Mouse (Mus musculus): ENCODE results near the gene Gimap4. TPM values are rescaled to one million over a fixed set of nuclear protein-coding genes. Genes with fewer than 3 reads are reported as not detected.
A peak's percentile ranks its signal among the peaks of the same experiment; 100 is the strongest.

Gene Gimap4
- polyA plus RNA-seq, 1 experiment from 2014 or later: 10.6 TPM

DNA sequence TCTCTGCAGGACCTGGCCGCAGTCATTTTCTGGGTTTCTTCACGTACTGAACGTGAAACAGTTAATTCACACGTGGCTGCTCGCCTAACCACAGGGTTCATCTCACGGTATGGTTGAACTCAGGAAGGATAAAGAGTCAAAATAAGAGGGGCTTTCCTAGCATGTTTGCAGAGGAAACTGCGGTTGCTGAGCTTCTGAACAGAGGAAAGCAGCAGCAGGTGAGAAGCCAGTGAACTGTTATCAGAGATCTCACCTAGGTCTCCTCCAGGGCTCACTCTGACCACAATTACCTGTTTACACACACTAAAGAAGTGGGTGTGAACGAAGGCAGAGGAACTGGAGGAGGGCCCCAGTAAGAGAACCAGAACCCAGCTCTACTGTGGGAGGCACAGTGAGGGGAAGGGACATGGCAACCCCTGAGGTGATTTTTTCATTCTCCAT lies 48.5 kb downstream of the Gimap4 start:
- no peaks in the 10 kb centered on the region for H3K36me3 ChIP-seq
- no peak for DNase-seq (ENCODE audit: low spot score)
- 51% methylated on average over 8 of the region's 8 CpGs for WGBS

DNA sequence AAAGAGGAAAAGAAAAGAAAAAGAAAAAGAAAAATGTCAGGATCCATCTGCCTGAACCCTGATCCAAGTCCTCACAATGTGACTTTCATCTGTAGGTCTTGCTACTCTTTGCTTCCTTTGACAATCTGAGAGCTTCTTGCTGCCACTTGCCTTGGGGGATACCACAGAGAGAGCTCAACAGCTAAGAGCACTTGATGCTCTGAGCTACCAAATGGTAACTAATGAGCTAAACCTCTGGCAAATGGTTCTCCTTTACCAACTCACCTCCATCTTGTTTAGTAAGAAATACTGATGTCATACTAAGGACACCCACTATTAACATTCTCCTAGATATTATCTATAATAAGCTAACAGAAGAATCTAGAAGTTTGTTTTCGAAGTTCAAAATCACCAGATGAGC lies 49.3 kb downstream of the Gimap4 start:
- Histone ChIP-seq H3K9me3 (no peaks in the 10 kb centered on the region), H3K4me1 (no peaks in the 10 kb centered on the region), H3K27ac (no peak overlapping the region), H3K27me3 (ENCODE audit: insufficient read depth, poor library complexity, severe bottlenecking) (no peaks in the 10 kb centered on the region), H3K4me3 (no peak overlapping the region), H3K36me3 (no peaks in the 10 kb centered on the region)
- DNase-seq (ENCODE audit: low spot score): no peak
- 72% methylated on average over 1 of the region's 1 CpGs for WGBS

More for the DNA sequence above, 48.5 kb downstream of the Gimap4 start:
- Histone ChIP-seq H3K27ac (no peak overlapping the region), H3K4me3 (no peak overlapping the region), H3K9me3 (no peaks in the 10 kb centered on the region), H3K27me3 (ENCODE audit: insufficient read depth, poor library complexity, severe bottlenecking) (no peaks in the 10 kb centered on the region), H3K4me1 (no peaks in the 10 kb centered on the region)

DNA sequence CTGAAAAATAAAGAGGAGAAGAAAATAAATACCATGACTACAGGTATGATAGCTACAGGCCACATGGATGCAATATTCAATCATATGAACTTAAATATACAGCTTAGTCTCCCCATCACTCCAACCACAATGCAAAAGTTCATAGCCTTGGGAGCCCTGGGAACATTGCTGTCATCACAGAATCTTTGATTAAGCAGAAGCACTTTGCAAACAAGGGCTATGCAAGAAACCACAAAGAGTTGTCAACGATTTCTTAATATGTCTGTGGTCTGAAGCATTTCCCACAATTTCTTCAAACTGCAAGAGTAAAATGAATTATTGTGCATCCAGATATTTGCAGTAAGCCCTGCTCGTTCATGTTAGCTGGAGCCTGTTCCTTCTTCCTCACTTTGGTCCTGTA lies 52.7 kb downstream of the Gimap4 start:
- no peak overlapping the region for H3K27ac ChIP-seq
- no peak for DNase-seq (ENCODE audit: low spot score)
- peaks cover 15% of the 10 kb centered on the region for H3K27me3 ChIP-seq (ENCODE audit: insufficient read depth, poor library complexity, severe bottlenecking)
- H3K4me3 ChIP-seq: no peak overlapping the region
- peaks cover 9% of the 10 kb centered on the region; the same call in 1 of the 2 replicates for H3K4me1 ChIP-seq
- 84% methylated on average over 2 of the region's 2 CpGs for WGBS
- no peaks in the 10 kb centered on the region for H3K9me3 ChIP-seq
- no peaks in the 10 kb centered on the region; the same call in 1 of the 2 replicates for H3K36me3 ChIP-seq

DNA sequence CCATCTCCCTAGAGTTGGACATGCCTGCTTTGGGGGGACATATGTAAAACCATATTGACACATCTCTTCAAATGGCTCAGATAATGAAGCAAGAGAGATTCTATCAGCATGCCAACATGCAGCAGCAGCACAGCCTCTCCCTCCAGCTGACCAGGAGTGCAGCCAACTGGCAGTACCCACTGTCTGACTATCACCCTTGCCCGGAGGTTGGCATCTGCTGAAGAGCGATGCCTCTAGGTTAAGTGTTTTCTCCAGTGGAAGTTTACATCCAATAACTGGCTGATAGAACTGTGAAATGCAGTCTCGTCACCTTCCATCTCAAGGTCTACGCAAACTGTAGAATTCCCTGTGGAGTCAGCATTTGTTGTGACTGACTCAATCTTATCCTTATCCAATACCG lies 53.3 kb downstream of the Gimap4 start:
- Histone ChIP-seq H3K27me3 (ENCODE audit: insufficient read depth, poor library complexity, severe bottlenecking) (peaks cover 21% of the 10 kb centered on the region), H3K9me3 (no peaks in the 10 kb centered on the region), H3K4me1 (peaks cover 15% of the 10 kb centered on the region), H3K36me3 (peaks cover 3% of the 10 kb centered on the region; the same call in 1 of the 2 replicates), H3K4me3 (no peak overlapping the region), H3K27ac (no peak overlapping the region)
- 73% methylated on average over 5 of the region's 5 CpGs for WGBS
- DNase-seq (ENCODE audit: low spot score): no peak

DNA sequence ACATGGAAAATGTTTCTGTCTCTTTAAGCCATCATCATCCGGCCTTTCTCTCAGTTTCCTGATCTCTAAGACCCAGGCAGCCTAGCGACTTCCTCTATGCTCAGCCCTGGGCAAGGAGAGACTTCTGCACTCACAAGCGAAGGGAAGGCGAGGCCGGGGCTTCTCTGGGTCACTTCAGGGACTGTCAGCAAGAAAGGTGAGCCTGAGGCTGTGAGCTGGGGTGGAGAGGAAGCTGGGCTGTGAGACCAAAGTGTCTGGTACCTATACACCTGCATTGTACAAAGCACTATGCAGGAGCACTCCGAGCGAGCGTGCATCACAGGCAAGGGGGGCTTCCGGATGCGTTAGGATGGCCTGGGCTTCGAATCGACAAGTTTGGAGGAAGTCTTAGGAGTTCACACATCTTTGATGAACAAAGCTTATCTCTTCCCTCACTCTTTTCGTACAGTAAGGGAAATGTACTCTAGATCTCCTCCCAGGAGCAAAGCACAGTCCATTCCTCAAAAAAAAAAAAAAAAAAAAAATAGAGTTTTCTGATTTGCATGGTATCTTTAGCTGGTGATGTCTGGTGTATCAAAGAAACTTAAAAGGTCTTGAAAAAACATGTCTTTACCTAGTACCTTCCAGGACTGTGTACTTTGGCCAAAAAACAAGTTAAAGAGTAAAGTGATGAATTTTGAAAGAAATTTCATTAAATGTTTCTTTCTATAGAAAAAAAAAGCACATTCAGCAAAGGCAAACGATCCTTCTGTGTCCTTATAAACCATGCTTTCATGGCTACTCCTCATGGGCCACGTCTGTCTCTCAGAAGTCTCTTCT lies 54.8 kb downstream of the Gimap4 start, which contains the start of gene Gimap1:
TSS of gene Gimap1 (plus strand) at position 94 of the 819 bp plus-strand sequence.
- H3K36me3 ChIP-seq: peaks cover 6% of the 10 kb centered on the region; the same call in 1 of the 2 replicates
- 58% methylated on average over 15 of the region's 15 CpGs for WGBS
- no peak within 1 kb of the TSS for H3K27ac ChIP-seq
- H3K4me1 ChIP-seq: peaks cover 19% of the 10 kb centered on the region
- DNase-seq (ENCODE audit: low spot score): peak; percentile 73
- peak within 1 kb of the TSS; percentile 42 for H3K4me3 ChIP-seq
- no peaks in the 10 kb centered on the region for H3K9me3 ChIP-seq
- H3K27me3 ChIP-seq (ENCODE audit: insufficient read depth, poor library complexity, severe bottlenecking): peaks cover 34% of the 10 kb centered on the region

DNA sequence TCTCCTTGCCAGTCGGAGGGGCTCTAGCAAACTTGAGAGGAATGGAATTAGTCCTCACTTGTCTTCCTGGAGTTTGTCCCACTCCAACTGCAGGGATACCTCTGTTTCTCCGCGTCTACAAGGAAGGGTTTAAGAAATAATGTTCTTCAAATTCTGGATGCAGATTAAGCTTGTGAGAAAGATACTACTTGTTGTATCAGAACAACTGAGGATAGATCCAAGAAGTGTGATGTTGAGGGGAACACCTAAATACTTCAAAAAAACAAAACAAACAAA lies 55.4 kb downstream of the Gimap4 start:
- 0 out of 2 replicates have a peak overlapping the region, but pooled peaks have one; percentile 22 for H3K4me3 ChIP-seq
- peaks cover 19% of the 10 kb centered on the region for H3K4me1 ChIP-seq
- H3K27ac ChIP-seq: no peak overlapping the region
- H3K27me3 ChIP-seq (ENCODE audit: insufficient read depth, poor library complexity, severe bottlenecking): peaks cover 34% of the 10 kb centered on the region
- H3K36me3 ChIP-seq: peaks cover 6% of the 10 kb centered on the region; the same call in 1 of the 2 replicates
- 81% methylated on average over 3 of the region's 3 CpGs for WGBS
- H3K9me3 ChIP-seq: no peaks in the 10 kb centered on the region
- DNase-seq (ENCODE audit: low spot score): peak; percentile 24

DNA sequence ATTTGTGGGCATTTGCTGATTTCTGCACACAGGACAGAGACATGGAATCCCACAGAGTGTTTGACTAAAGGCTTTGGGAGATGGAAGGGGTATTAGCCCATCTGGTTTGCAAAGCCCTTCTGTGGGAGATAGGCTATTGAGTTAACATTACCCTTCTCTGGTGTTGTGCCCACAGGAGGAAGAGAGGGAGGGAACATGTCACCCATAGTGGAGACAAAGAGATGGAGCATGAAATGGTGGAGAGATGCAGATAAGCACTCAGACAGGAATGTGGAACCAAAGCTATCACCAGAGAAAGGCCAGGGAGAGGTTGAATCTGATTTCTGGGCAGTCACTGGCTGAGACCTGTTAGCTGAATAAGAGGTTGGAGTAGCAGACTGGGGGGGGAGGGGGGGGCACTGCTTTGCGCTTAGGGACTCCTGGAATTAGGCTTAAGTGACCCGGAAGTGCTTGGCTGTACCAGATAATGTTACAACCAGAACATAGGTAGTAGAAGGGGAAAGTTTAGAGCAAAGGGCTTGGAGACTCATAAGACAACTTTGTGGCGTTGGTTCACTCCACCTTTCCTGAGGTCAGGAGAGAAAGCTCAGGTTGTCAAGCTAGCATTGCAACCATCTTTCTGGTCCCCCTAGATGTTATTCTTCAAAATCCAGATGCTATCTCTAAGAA lies 56.3 kb downstream of the Gimap4 start:
- H3K36me3 ChIP-seq: peaks cover 6% of the 10 kb centered on the region; the same call in 1 of the 2 replicates
- 51% methylated on average over 3 of the region's 3 CpGs for WGBS
- H3K27ac ChIP-seq: no peak overlapping the region
- H3K27me3 ChIP-seq (ENCODE audit: insufficient read depth, poor library complexity, severe bottlenecking): peaks cover 41% of the 10 kb centered on the region
- H3K4me1 ChIP-seq: peaks cover 19% of the 10 kb centered on the region
- H3K9me3 ChIP-seq: no peaks in the 10 kb centered on the region
- peak; percentile 42 for DNase-seq (ENCODE audit: low spot score)
- H3K4me3 ChIP-seq: 0 out of 2 replicates have a peak overlapping the region, but pooled peaks have one; percentile 7

DNA sequence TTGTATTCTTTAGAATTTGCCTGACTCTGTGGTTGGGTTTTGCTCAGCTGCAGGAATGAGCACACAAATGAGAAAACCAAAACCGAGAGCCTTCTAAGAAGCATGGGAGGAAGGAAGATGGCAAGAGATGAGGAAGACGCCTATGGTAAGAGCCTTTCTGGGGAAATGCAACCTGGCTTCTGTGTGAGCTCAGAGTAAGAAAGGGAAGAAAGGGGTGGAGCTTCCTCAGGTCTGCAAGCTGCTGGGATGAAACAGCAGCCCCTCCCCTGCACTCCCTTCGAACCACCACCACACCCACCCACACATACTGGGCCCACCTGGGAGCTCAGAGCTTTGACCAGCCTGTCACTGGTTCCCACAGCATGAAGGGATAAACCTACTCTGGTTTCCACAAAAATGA lies 56.9 kb downstream of the Gimap4 start:
- WGBS: 23% methylated on average over 3 of the region's 3 CpGs
- Histone ChIP-seq H3K4me1 (peaks cover 26% of the 10 kb centered on the region), H3K36me3 (peaks cover 6% of the 10 kb centered on the region; the same call in 1 of the 2 replicates), H3K9me3 (no peaks in the 10 kb centered on the region), H3K27ac (no peak overlapping the region), H3K4me3 (no peak overlapping the region), H3K27me3 (ENCODE audit: insufficient read depth, poor library complexity, severe bottlenecking) (peaks cover 47% of the 10 kb centered on the region)
- DNase-seq (ENCODE audit: low spot score): peak; percentile 58

Other genes with a start within 250 kb of the Gimap4 start
- gene Zfp467, start 238.7 kb upstream of the Gimap4 start, polyA plus RNA-seq (2016; fragmentation: Nextera tagmentation; extraction: Ambion mirVana): 13.4 and 13.9 TPM in 2 replicates
- gene Sspo, start 236.3 kb upstream of the Gimap4 start, polyA plus RNA-seq (2016; fragmentation: Nextera tagmentation; extraction: Ambion mirVana): 0.15 and 0.64 TPM in 2 replicates
- gene Atp6v0e2, start 146.9 kb upstream of the Gimap4 start, polyA plus RNA-seq (2016; fragmentation: Nextera tagmentation; extraction: Ambion mirVana): 21.1 and 26.6 TPM in 2 replicates
- gene Lrrc61, start 129.8 kb upstream of the Gimap4 start, polyA plus RNA-seq (2016; fragmentation: Nextera tagmentation; extraction: Ambion mirVana): 9.5 and 12.9 TPM in 2 replicates
- 10.5 and 18.2 TPM in 2 replicates for gene Rarres2, start 111.8 kb upstream of the Gimap4 start, polyA plus RNA-seq (2016; fragmentation: Nextera tagmentation; extraction: Ambion mirVana)
- not detected in 2 replicates for gene Gm45021, start 94.9 kb upstream of the Gimap4 start, polyA plus RNA-seq (2016; fragmentation: Nextera tagmentation; extraction: Ambion mirVana)
- gene Repin1, start 90.7 kb upstream of the Gimap4 start, polyA plus RNA-seq (2016; fragmentation: Nextera tagmentation; extraction: Ambion mirVana): 31.9 and 33.2 TPM in 2 replicates
- 0.49 TPM in 1 of 2 replicates, not detected in the other for gene Gm44965, start 90.6 kb upstream of the Gimap4 start, polyA plus RNA-seq (2016; fragmentation: Nextera tagmentation; extraction: Ambion mirVana)
- gene Zfp775, start 82.5 kb upstream of the Gimap4 start, polyA plus RNA-seq (2016; fragmentation: Nextera tagmentation; extraction: Ambion mirVana): 7.7 and 8.9 TPM in 2 replicates
- gene AI854703, start 57.8 kb upstream of the Gimap4 start, polyA plus RNA-seq (2016; fragmentation: Nextera tagmentation; extraction: Ambion mirVana): 0.90 and 1.6 TPM in 2 replicates
- 0.70 and 0.87 TPM in 2 replicates for gene Gimap8, start 37.3 kb upstream of the Gimap4 start, polyA plus RNA-seq (2016; fragmentation: Nextera tagmentation; extraction: Ambion mirVana)
- gene Gimap9, start 8.4 kb upstream of the Gimap4 start, polyA plus RNA-seq (2016; fragmentation: Nextera tagmentation; extraction: Ambion mirVana): 7.4 and 8.7 TPM in 2 replicates
- 21.3 and 26.0 TPM in 2 replicates for gene Gimap6, start 23.7 kb downstream of the Gimap4 start, polyA plus RNA-seq (2016; fragmentation: Nextera tagmentation; extraction: Ambion mirVana)
- gene Gm28053, start 34.1 kb downstream of the Gimap4 start, polyA plus RNA-seq (2016; fragmentation: Nextera tagmentation; extraction: Ambion mirVana): 1.9 and 2.5 TPM in 2 replicates
- gene Gimap7, start 34.1 kb downstream of the Gimap4 start, polyA plus RNA-seq (2016; fragmentation: Nextera tagmentation; extraction: Ambion mirVana): not detected in 2 replicates
- gene Gimap1, start 54.5 kb downstream of the Gimap4 start, polyA plus RNA-seq (2016; fragmentation: Nextera tagmentation; extraction: Ambion mirVana): 14.6 and 19.0 TPM in 2 replicates
- gene Gimap5, start 61.6 kb downstream of the Gimap4 start, polyA plus RNA-seq (2016; fragmentation: Nextera tagmentation; extraction: Ambion mirVana): 2.7 and 4.0 TPM in 2 replicates
- 0.11 TPM in 1 of 2 replicates, not detected in the other for gene Gimap3, start 86.3 kb downstream of the Gimap4 start, polyA plus RNA-seq (2016; fragmentation: Nextera tagmentation; extraction: Ambion mirVana)
- gene Tmem176a, start 156.4 kb downstream of the Gimap4 start, polyA plus RNA-seq (2016; fragmentation: Nextera tagmentation; extraction: Ambion mirVana): 65.3 and 84.3 TPM in 2 replicates
- 150 and 178 TPM in 2 replicates for gene Tmem176b, start 156.9 kb downstream of the Gimap4 start, polyA plus RNA-seq (2016; fragmentation: Nextera tagmentation; extraction: Ambion mirVana)
- not detected in 2 replicates for gene Aoc1, start 188.3 kb downstream of the Gimap4 start, polyA plus RNA-seq (2016; fragmentation: Nextera tagmentation; extraction: Ambion mirVana)
- 0.05 TPM in 1 of 2 replicates, not detected in the other for gene 1600015I10Rik, start 245.3 kb downstream of the Gimap4 start, polyA plus RNA-seq (2016; fragmentation: Nextera tagmentation; extraction: Ambion mirVana)